Mouse (Mus musculus) neural tube, embryonic 14.5 days (tissue): ENCODE results near the gene 4930524B15Rik. TPM values are rescaled to one million over a fixed set of nuclear protein-coding genes. Genes with fewer than 3 reads are reported as not detected.

Experiments used
- ATAC-seq: fragments of 200-750 bp; cut with Nextera tagmentation; 2 replicates; pipeline ENCODE4 v1.8.0; 2017; ENCODE audit warnings: low read depth, mild to moderate bottlenecking, moderate TSS enrichment, moderate library complexity
- H3K27ac ChIP-seq: fragments of 300-500 bp; sonication (generic); 2 replicates; pipeline ENCODE4 v1.5.1; 2014; ENCODE audit warnings: low read depth, mild to moderate bottlenecking, control low read depth, low read length, moderate library complexity, mixed read lengths
- H3K27me3 ChIP-seq: fragments of 300-500 bp; sonication (generic); 2 replicates; pipeline ENCODE4 v1.6.1; 2014; ENCODE audit warnings: low read length; ENCODE audit not compliant: control insufficient read depth, insufficient read depth
- H3K36me3 ChIP-seq: fragments of 300-500 bp; sonication (generic); 2 replicates; pipeline ENCODE4 v1.6.1; 2014; ENCODE audit warnings: low read length, mixed read lengths; ENCODE audit not compliant: control insufficient read depth, insufficient read depth
- H3K4me1 ChIP-seq: fragments of 300-500 bp; sonication (generic); 2 replicates; pipeline ENCODE4 v1.6.1; 2014; ENCODE audit warnings: low read length; ENCODE audit not compliant: control insufficient read depth, insufficient read depth
- H3K4me2 ChIP-seq: fragments of 300-500 bp; sonication (generic); 2 replicates; pipeline ENCODE4 v1.6.1; 2014; ENCODE audit warnings: mild to moderate bottlenecking, low read depth, low read length, control low read depth
- H3K4me3 ChIP-seq: fragments of 300-500 bp; sonication (generic); 2 replicates; pipeline ENCODE4 v1.5.1; 2014; ENCODE audit warnings: low read depth, low read length, control low read depth, mixed read lengths
- H3K9ac ChIP-seq: fragments of 300-500 bp; sonication (generic); replicated peaks from 2 replicates; pipeline ENCODE4 v1.6.1; 2014; ENCODE audit warnings: low read depth, mild to moderate bottlenecking, control low read depth, low read length, mixed read lengths
- H3K9me3 ChIP-seq: fragments of 300-500 bp; sonication (generic); 2 replicates; pipeline ENCODE4 v1.6.1; 2016; ENCODE audit warnings: low read length; ENCODE audit not compliant: control insufficient read depth
- WGBS: fragments of 180-500 bp; shearing (Covaris S2); extraction: QIAGEN DNeasy Blood & Tissue Kit; methylation state at CpG from one replicate; pipeline ENCODE4 v1.1.7; 2014; 5-methylcytosine and 5-hydroxymethylcytosine counted together
- polyA plus RNA-seq: library from polyadenylated mRNA; unstranded; fragments of >200 nt; fragmentation: Nextera tagmentation; extraction: Ambion mirVana; gene quantifications from 2 replicates; pipeline ENCODE4 v1.2.1, GENCODE M21; 2014

Gene 4930524B15Rik
- polyA plus RNA-seq, result 0.16 and 0.52 TPM in 2 replicates

- Histone ChIP-seq H3K9me3 (no peaks in the 10 kb centered on the region), H3K9ac (0 out of 2 replicates have a peak within 1 kb of the TSS, but pooled peaks have one; percentile 28), H3K4me2 (peak within 1 kb of the TSS; percentile 38), H3K36me3 (no peaks in the 10 kb centered on the region), H3K27ac (no peak within 1 kb of the TSS), H3K4me1 (0 out of 2 replicates have a peak, but pooled peaks cover 3% of the 10 kb centered on the region), H3K27me3 (no peaks in the 10 kb centered on the region), H3K4me3 (peak within 1 kb of the TSS; percentile 20; the same call in 1 of the 2 replicates)
- 36% methylated on average over 40 of the region's 49 CpGs for WGBS
- peak; percentile 72 for ATAC-seq
These were observed at the start of gene 4930524B15Rik for GRCm38 (mm10) chr11:31965256-31966134. TSS of gene 4930524B15Rik (plus strand) at chr11:31965592.

DNA sequence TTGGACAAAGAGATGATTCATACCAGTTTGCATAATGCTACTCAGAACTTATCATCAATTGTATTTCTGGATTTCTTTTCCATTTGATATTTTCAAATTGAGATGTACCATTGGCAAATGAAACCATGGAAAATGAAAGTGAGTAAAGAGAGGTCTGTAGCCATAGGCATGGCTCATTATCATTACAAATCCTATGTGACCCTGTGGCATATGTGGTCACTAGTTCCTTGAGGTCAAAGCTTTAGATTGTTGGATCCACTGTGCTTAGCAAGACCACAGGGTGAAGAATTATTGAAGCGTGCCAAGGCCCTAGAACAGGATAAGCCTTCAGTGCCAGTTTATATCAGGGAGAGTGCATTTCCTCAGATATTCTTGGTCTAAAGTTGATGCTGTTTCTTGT, 47.6 kb upstream of the 4930524B15Rik start:
- Histone ChIP-seq H3K27me3 (no peaks in the 10 kb centered on the region), H3K4me3 (no peak overlapping the region), H3K4me2 (no peak overlapping the region), H3K4me1 (no peaks in the 10 kb centered on the region), H3K9me3 (no peaks in the 10 kb centered on the region), H3K27ac (no peak overlapping the region), H3K9ac (no peak overlapping the region), H3K36me3 (peaks cover 8% of the 10 kb centered on the region; the same call in 1 of the 2 replicates)
- ATAC-seq, result no peak
- 100% methylated on average over 1 of the region's 1 CpGs for WGBS

DNA sequence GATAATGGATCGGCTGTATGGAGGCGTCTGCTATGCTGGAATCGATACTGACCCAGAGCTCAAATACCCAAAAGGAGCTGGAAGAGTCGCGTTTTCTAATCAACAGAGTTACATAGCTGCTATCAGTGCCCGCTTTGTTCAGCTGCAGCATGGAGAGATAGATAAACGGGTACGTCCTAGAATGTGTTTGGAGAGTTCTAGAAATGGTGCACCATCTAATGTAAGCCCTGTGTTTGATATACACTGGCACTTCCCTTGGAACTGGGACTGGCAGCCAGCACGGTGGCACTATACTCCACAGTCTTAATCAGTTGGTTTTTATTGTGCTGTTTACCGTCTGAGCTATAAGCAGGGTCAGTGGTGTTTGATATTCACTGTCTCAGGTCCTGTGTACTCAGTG, 35.3 kb upstream of the 4930524B15Rik start:
- H3K27me3 ChIP-seq, result no peaks in the 10 kb centered on the region
- no peaks in the 10 kb centered on the region for H3K9me3 ChIP-seq
- no peaks in the 10 kb centered on the region for H3K4me1 ChIP-seq
- H3K4me2 ChIP-seq, result no peak overlapping the region
- H3K36me3 ChIP-seq, result peaks cover 61% of the 10 kb centered on the region
- no peak overlapping the region for H3K4me3 ChIP-seq
- no peak overlapping the region for H3K9ac ChIP-seq
- 94% methylated on average over 10 of the region's 10 CpGs for WGBS
- H3K27ac ChIP-seq, result no peak overlapping the region
- no peak for ATAC-seq

- WGBS, result 70% methylated on average over 4 of the region's 4 CpGs
- no peak overlapping the region for H3K9ac ChIP-seq
- H3K27me3 ChIP-seq, result no peaks in the 10 kb centered on the region
- H3K4me2 ChIP-seq, result no peak overlapping the region
- H3K27ac ChIP-seq, result no peak overlapping the region
- no peak overlapping the region for H3K4me3 ChIP-seq
- no peaks in the 10 kb centered on the region for H3K9me3 ChIP-seq
- H3K36me3 ChIP-seq, result peaks cover 23% of the 10 kb centered on the region
- peaks cover 1% of the 10 kb centered on the region; the same call in 1 of the 2 replicates for H3K4me1 ChIP-seq
- no peak for ATAC-seq
These were observed 29.7 kb upstream of the 4930524B15Rik start for GRCm38 (mm10) chr11:31935652-31936051.

- WGBS, result 91% methylated on average over 10 of the region's 10 CpGs
- ATAC-seq, result no peak
These were observed 28.4 kb upstream of the 4930524B15Rik start for GRCm38 (mm10) chr11:31936910-31937525.

DNA sequence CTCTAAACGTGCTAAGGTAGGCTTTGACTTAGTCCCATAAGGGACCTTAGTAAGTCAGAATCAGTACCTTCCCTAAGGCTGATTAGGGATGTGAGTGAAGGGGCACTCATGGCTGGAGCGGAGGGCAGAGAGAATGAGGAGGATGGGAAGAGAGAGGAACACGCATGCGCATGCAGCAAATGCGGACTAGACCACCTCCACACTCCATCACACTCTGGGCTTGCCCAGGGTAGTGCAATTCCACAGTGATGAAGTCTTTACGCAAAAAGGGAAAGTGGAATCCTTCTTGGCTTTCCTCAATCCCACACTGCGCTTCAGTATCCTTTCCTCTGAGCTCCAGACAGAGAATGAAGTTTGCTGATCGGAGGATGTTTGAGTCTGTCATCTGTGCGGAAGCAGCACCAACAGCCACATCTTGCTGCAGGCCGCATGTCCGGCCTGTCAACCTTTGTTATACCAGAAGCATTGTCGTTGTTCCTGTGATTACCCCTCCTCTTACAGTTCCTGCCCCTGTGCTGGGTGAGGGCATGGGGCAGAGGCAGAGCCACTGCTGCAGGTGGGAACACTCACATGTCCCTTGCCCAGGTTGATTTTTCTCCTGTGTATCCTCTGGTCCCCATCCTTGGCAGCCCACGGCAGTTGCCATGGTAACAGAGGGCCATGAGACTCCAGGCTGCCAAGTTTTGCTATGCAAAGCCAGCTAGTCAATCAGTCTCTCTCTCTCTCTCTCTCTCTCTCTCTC, 24.3 kb upstream of the 4930524B15Rik start:
- Histone ChIP-seq H3K9ac (no peak overlapping the region), H3K9me3 (no peaks in the 10 kb centered on the region), H3K27me3 (no peaks in the 10 kb centered on the region), H3K27ac (peak overlapping the region; percentile 75), H3K4me2 (no peak overlapping the region; the same call in 1 of the 2 replicates), H3K4me3 (no peak overlapping the region), H3K4me1 (peaks cover 11% of the 10 kb centered on the region), H3K36me3 (no peaks in the 10 kb centered on the region)
- 61% methylated on average over 13 of the region's 13 CpGs for WGBS
- ATAC-seq, result peak; percentile 90

More at GRCm38 (mm10) chr11:31936910-31937525, 28.4 kb upstream of the 4930524B15Rik start:
- Histone ChIP-seq H3K36me3 (peaks cover 10% of the 10 kb centered on the region), H3K27ac (no peak overlapping the region), H3K27me3 (no peaks in the 10 kb centered on the region), H3K9ac (no peak overlapping the region), H3K9me3 (no peaks in the 10 kb centered on the region), H3K4me3 (no peak overlapping the region), H3K4me1 (peaks cover 11% of the 10 kb centered on the region), H3K4me2 (no peak overlapping the region)

- Histone ChIP-seq H3K9ac (no peak overlapping the region), H3K4me1 (peaks cover 11% of the 10 kb centered on the region), H3K27me3 (no peaks in the 10 kb centered on the region), H3K27ac (0 out of 2 replicates have a peak overlapping the region, but pooled peaks have one; percentile 40), H3K4me3 (no peak overlapping the region), H3K9me3 (no peaks in the 10 kb centered on the region), H3K36me3 (no peaks in the 10 kb centered on the region), H3K4me2 (no peak overlapping the region)
- ATAC-seq, result peak; percentile 61; the same call in 1 of the 2 replicates
- WGBS, result 69% methylated on average over 4 of the region's 4 CpGs
These were observed 23.5 kb upstream of the 4930524B15Rik start for GRCm38 (mm10) chr11:31941640-31942638.

GRCm38 (mm10) chr11:31945471-31945870, 19.9 kb upstream of the 4930524B15Rik start:
- Histone ChIP-seq H3K4me3 (no peak overlapping the region), H3K9ac (no peak overlapping the region), H3K27me3 (no peaks in the 10 kb centered on the region), H3K4me1 (peaks cover 15% of the 10 kb centered on the region), H3K27ac (no peak overlapping the region), H3K36me3 (no peaks in the 10 kb centered on the region), H3K4me2 (no peak overlapping the region), H3K9me3 (no peaks in the 10 kb centered on the region)
- 89% methylated on average over 3 of the region's 3 CpGs for WGBS
- no peak for ATAC-seq
